Mouse (Mus musculus): Measurements from ENCODE around the gene Glis3.

Glis3 gene

GRCm38 (mm10) chr19:28335890-28336289, 344.0 kb downstream of the Glis3 start:
- no peak for DNase-seq (ENCODE audit: low spot score in 2 of 2)

- DNase-seq (ENCODE audit: low spot score in 2 of 2): no peak
These were observed 346.7 kb downstream of the Glis3 start for GRCm38 (mm10) chr19:28333007-28333766.

- DNase-seq (ENCODE audit: low spot score in 2 of 2): no peak
These were observed 351.3 kb downstream of the Glis3 start for GRCm38 (mm10) chr19:28328444-28329110.

GRCm38 (mm10) chr19:28327536-28327935, 352.3 kb downstream of the Glis3 start:
- no peak for DNase-seq (ENCODE audit: low spot score in 2 of 2)

- DNase-seq (ENCODE audit: low spot score in 2 of 2): no peak
These were observed 373.8 kb downstream of the Glis3 start for GRCm38 (mm10) chr19:28306036-28306435.

GRCm38 (mm10) chr19:28305510-28305909, 374.4 kb downstream of the Glis3 start:
- no peak for DNase-seq (ENCODE audit: low spot score in 2 of 2)

- no peak for DNase-seq (ENCODE audit: low spot score in 2 of 2)
These were observed 377.0 kb downstream of the Glis3 start for GRCm38 (mm10) chr19:28302831-28303242.

GRCm38 (mm10) chr19:28300226-28300625, 379.7 kb downstream of the Glis3 start:
- DNase-seq (ENCODE audit: low spot score in 2 of 2): peak in 1 of 2 experiments; percentile 19

GRCm38 (mm10) chr19:28299211-28299775, 380.6 kb downstream of the Glis3 start:
- DNase-seq (ENCODE audit: low spot score in 2 of 2): peak in 1 of 2 experiments; percentile 3

GRCm38 (mm10) chr19:28298669-28299068, 381.2 kb downstream of the Glis3 start:
- no peak for DNase-seq (ENCODE audit: low spot score in 2 of 2)

- no peak for DNase-seq (ENCODE audit: low spot score in 2 of 2)
These were observed 388.3 kb downstream of the Glis3 start for GRCm38 (mm10) chr19:28291596-28291995.

GRCm38 (mm10) chr19:28289457-28289856, 390.4 kb downstream of the Glis3 start:
- DNase-seq (ENCODE audit: low spot score in 2 of 2): peak in 1 of 2 experiments; percentile 9

- DNase-seq (ENCODE audit: low spot score in 2 of 2): no peak
These were observed 392.4 kb downstream of the Glis3 start for GRCm38 (mm10) chr19:28287431-28287830.

GRCm38 (mm10) chr19:28284098-28284569, 395.7 kb downstream of the Glis3 start:
- no peak for DNase-seq (ENCODE audit: low spot score in 2 of 2)

- no peak for DNase-seq (ENCODE audit: low spot score in 2 of 2)
These were observed 396.4 kb downstream of the Glis3 start for GRCm38 (mm10) chr19:28283241-28284097.

GRCm38 (mm10) chr19:28281405-28281804, 398.5 kb downstream of the Glis3 start:
- DNase-seq (ENCODE audit: low spot score in 2 of 2): no peak

GRCm38 (mm10) chr19:28277104-28277503, 402.8 kb downstream of the Glis3 start:
- no peak for DNase-seq (ENCODE audit: low spot score in 2 of 2)

GRCm38 (mm10) chr19:28274501-28274900, 405.4 kb downstream of the Glis3 start:
- no peak for DNase-seq (ENCODE audit: low spot score in 2 of 2)

GRCm38 (mm10) chr19:28273946-28274345, 405.9 kb downstream of the Glis3 start:
- DNase-seq (ENCODE audit: low spot score in 2 of 2): no peak

- DNase-seq (ENCODE audit: low spot score in 2 of 2): no peak
These were observed 413.0 kb downstream of the Glis3 start for GRCm38 (mm10) chr19:28266850-28267249.

- DNase-seq (ENCODE audit: low spot score in 2 of 2): no peak
These were observed 414.1 kb downstream of the Glis3 start for GRCm38 (mm10) chr19:28265776-28266175.
